Mouse (Mus musculus) neutrophil, adult 5-6 weeks (primary cell): ENCODE data around the gene Efna1. TPM values are rescaled to one million over a fixed set of nuclear protein-coding genes. Genes with fewer than 3 reads are reported as not detected.

Experiments used
- ATAC-seq: fragments of 151-379, 151-347 bp; 2 replicates; pipeline ENCODE4 v1.8.0; 2017; ENCODE audit warnings: mild to moderate bottlenecking, moderate TSS enrichment; ENCODE audit not compliant: insufficient number of reproducible peaks, poor library complexity, low FRiP score, severe bottlenecking; ENCODE audit errors: extremely low read depth
- total RNA-seq: library from RNA; stranded (forward); fragments of 200-1000 nt; gene quantifications from 2 replicates; pipeline ENCODE4 v1.2.3, GENCODE M21; 2017

Gene Efna1
- total RNA-seq, 1 experiment from 2014 or later = 1.3 TPM

DNA sequence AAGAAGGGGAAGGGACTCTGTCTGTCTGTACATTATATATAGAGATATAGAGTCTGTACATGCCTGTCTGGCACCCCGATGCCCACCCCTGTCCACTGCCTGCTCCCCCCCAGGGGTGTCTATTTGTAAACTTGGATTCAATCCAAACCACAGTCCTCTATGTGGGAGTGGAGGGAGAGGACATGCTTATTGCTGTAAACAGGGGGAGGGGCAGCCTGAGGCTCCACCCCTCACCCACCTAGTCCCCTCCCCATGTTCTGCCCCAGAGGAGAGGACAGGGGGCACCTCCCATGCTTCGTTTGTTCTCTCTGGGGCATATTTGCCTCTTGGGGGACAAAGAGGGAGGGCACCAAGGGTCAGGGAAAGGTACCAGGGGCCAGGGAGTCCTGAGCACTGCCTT lies 33.8 kb upstream of the Efna1 start:
- ATAC-seq = no peak

- no peak for ATAC-seq
Measured at GRCm38 (mm10) chr3:89314340-89314739, 33.4 kb upstream of the Efna1 start.

DNA sequence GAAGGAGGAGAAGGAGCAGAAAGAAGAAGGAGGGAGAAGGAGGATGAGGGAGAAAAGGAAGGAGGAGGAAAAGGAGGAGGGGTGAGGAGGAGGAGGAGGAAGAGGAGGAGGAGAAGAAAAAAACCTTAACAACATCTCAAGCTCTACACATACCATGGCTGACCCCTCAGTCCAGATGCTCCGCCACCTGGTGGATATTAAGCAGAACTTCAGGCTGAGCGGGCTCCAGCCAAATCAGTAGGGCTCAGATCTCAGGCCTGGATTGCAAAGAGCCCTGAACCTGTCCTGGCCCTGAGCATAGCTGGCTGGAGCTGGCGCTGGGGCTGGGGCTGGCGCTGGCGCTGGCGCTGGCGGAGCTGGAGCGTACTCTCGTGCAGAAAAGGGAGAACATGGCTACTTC lies 27.1 kb upstream of the Efna1 start:
- peak; percentile 82 for ATAC-seq

- ATAC-seq = no peak
Measured at GRCm38 (mm10) chr3:89305551-89306325, 24.8 kb upstream of the Efna1 start.

GRCm38 (mm10) chr3:89305105-89305504 lies 24.2 kb upstream of the Efna1 start:
- no peak for ATAC-seq

- ATAC-seq = no peak
Measured at GRCm38 (mm10) chr3:89304440-89304839, 23.5 kb upstream of the Efna1 start.

DNA sequence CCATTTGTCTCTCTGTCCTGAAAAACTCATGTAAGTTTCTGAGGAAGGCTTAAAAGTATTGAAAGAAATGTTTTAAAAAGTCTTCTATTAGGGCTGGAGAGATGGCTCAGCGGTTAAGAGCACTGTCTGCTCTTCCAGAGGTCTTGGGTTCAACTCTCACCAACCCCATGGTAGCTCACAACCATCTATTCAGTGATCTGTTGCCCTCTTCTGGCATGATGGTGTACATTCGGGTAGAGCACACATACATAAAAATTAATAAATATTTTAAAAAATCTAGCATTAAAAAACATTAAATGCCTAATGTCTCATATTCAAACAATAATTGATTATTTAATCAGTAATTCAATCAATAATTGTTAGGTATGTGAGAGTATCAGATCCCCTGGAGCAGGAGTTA lies 19.6 kb upstream of the Efna1 start:
- no peak for ATAC-seq

GRCm38 (mm10) chr3:89300071-89300470 lies 19.1 kb upstream of the Efna1 start:
- no peak for ATAC-seq

DNA sequence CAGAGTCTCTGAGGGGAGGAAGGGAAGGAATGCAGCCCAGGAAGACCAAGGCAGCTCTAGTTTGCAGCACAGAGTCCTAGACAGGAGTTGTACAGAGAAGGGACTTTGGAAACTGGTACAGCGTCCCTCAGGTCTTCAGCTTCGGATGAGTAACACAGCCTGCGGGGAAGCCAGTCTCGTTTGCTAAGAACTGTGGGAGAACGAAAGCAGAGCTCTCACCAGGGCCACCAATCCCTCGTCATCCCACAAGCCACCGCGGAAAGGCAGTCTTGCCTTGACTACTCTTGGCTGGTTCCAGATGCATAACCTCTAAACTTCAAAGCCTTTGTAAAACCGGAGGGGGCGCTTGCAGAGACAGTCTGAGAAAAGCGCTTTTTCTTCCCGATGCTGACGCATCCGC lies 18.6 kb upstream of the Efna1 start:
- peak; percentile 27; the same call in 1 of the 2 replicates for ATAC-seq

- ATAC-seq = no peak
Measured at GRCm38 (mm10) chr3:89298908-89299307, 18.0 kb upstream of the Efna1 start.

DNA sequence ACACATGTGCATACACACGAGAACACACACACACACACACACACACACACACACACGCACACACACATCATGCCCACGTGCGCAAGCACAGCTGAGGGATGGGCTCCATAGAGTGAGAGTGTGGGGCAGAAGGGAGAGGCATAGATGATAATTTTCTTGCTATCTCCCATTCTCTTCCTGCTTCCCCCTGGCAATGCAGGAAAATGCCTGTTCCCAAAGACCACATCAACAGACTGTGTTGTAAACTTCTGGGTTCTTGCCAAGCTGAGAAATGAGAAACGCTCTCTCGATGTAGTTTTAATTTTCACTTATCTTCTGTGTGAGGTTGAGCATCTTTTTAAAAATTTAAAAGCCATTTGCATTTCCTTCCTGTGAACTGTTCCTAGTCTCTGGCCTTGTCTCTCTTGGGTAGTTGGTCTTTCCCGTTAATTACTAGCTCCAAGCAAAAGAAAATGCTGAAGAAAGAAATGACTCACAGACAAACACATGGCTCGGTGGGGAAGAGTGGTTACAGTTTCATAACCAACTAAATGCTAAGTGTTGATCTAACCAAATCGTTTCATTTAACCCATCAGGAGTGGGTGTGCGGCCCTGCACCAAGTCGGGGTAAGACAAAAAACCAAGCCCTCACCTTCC lies 15.9 kb upstream of the Efna1 start:
- ATAC-seq = no peak

DNA sequence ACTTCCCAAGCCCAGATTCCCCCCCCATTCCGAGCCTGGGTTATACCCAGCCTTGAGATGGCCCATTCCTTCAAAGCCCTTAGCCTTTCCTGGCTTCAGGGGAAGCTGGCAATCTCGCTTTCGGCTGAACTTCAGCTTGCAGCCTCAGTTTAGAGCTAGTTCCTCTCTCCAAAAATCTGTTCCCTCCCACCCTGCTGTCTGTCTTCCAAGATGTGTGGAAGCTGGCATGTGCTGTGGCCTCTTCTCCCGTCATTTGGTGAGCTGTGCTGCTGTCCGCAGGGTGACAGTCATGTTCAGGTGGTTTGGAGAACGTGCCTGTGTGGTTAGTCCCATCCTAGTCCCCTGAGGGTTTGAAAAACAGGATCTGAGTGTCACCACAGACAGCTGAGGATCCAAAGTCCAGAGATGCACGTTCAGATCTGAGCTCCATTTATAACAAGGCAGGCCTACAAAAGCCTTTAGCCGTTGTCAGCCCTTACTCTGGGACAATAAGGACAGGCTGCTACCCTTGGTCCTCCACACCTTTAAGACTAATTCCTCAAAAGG lies 14.8 kb upstream of the Efna1 start:
- ATAC-seq = no peak

GRCm38 (mm10) chr3:89294195-89294594 lies 13.3 kb upstream of the Efna1 start:
- no peak for ATAC-seq

DNA sequence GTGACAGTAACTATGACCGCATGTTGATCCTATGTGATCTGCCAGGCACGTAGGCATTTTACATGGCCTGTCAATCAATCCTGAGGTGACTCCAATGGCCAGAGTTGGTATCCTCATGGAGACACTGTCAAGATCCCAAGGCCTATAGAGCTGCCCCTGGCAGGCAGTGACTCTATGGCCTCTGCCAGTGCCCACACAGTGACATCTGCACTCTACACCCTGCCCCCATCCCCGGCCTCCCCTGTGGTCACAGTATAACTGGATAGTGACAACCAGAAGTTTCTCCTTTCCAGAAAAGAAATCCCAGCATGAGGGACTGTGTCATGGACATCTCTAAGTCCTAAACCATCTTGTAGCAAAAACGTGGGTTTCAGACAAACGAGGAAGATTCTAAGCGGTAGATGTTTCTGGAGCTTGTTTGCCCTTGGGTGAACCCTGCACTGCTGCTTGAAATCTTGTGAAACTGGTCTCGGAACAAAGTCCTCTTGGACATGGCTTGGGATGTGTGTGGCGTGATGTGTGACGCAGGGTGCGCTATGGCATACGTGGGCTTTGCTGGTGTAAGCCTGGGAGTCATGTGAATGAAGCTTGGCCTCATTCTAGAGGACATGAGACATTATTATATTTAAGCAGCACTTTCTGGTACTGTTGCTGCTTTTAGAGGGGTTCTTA lies 12.4 kb upstream of the Efna1 start:
- ATAC-seq = no peak

DNA sequence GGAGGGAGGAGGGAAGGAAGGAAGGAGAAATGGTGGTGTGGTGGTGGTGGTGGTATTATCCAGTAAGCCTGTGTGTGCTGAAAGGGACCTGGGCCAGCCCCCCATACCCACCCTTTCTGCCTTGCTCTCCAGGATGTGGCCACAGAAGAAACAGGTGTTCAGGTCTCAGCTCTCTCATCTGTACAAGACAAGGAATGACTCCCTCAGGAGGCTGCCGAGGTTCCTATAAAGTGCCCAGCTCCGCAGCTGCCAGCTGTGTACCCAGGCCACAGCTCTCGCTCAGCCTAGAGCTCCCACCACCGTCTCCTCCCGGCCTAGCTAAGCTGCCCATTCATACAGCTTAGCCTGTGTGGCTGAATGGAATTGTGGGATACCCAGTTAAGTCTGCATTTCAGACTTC lies 11.4 kb upstream of the Efna1 start:
- no peak for ATAC-seq

DNA sequence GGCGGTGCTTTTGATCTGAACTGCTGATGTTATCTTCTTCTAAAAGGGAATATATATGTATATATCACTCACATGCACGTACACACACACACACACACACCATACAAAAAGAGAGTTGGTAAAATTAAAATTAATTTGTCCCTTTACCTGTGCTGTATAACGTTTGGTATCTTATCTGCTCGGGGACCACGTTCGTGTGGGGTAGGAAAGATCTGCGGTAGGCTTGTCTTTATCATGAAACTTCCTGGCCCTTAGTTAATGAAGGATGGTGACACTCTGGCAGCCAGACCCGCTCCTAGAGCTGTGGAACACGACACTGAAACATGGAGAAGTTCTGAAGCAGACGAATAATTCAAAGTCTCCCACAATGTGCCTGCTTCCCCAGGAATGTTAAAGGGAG lies 10.9 kb upstream of the Efna1 start:
- ATAC-seq = no peak

DNA sequence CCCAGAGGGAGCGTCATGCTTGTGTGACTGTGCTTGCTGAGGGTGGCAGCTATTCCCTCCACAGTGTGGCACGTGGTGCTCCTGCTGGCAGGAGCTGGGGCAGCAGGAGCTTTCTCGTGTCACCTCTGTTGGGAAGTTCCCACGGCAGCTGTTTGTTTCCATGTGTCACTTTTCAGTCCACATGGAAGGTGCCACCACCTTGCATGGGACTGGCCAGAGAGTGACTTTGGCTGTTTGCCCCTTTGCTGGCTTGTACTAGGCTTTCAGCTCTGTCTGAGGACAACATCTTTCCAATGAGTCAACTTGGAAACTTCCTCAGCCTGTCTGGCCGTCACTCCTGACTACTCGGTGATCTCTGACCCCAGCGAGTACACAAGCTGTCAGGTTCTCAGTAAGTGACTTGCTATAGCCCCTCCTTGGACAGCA lies 7.6 kb upstream of the Efna1 start:
- no peak for ATAC-seq

GRCm38 (mm10) chr3:89287286-89287685 lies 6.3 kb upstream of the Efna1 start:
- ATAC-seq = no peak

- ATAC-seq = no peak
Measured at GRCm38 (mm10) chr3:89285526-89285925, 4.6 kb upstream of the Efna1 start.

DNA sequence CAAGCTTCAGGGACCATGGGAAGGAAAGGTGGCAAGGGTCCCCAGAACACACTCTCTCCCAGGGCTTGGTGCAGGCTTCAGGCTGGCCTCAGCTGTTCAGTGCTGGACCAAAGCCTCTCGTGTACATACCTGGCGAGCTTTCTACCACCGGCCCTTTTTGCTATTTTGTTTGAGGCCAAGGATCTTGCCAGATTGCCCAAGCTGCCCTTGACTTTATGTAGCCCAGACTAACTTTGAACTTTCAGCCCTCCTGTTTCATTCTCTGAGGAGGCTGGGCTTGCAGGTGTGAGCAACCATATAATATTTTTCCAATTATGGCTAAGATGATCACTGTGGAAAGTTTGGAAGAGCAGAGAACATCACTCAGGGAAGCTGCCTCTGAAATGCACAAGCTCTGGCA lies 3.3 kb upstream of the Efna1 start:
- no peak for ATAC-seq
